Mouse (Mus musculus): ENCODE measurements around the gene Neurod6.

Gene Neurod6

DNA sequence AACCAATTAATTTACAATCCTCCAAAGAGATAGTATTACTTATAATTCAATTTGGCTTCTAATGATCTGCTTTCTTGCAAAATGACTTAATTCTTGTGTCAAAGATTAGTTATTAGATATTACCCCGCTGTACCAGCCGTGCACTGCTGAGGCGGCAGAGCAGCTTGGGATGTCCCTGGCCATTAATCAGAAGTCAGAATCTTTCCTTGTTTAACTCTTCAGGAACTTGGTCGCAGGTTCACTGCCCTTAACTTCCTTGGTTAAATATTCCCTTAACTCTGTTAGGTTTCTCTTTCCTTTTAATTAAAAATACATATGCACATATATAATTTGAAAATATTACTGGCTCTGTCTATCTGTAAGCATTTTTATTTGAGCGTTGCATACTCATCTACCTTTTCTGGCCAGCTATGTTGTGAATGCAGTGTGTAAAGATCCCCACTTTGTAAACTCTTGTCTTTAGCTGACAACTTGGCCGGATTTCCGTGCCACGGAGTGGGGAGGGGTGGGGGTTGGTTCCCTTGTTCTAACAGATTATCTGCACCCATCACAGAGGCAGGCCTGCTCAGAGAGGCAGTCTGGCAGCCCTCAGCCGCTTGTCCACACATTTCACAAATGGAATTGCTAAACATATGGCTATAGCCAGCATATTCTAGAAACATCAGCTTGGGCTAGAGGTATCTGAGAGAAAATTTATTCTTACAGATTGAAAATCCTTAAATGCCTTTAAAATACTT lies 34.1 kb downstream of the Neurod6 start:
- peak; percentile 23 to 26 for DNase-seq (ENCODE audit: low spot score in 2 of 2)

DNA sequence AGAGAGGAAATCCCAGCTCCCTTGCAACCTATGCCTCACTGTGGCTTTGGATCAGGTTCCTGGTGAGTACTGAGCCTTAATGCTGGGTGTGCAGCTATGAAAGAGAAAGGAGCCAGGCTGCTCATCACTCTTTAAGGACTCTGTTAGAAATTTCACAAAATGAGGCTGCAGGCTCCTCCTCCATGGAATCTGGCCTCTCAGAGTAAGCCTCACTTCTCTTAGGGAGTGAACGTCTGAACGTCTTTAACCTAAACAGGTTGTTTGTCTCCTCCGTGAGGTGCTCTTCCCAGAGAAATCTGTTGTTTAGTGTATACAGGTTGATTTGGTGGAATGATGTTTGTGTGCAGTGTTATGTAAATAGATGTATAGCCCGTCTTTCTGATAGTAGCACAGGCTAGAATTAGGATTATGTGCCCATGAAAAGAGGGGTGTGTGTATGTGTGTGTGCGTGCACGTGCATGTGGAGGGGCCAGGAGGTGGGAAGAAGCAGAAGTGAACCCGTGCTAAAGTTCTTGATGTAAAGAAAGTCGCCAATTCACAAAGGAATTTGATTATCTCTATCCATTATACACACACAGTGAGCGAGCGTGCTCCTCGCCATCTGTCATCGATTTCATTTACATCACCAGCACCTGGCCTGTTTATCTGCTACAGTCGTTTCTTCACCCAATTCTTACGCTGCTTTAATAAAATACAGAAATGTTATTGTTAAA lies 34.8 kb downstream of the Neurod6 start:
- no peak for DNase-seq (ENCODE audit: low spot score in 2 of 2)

DNA sequence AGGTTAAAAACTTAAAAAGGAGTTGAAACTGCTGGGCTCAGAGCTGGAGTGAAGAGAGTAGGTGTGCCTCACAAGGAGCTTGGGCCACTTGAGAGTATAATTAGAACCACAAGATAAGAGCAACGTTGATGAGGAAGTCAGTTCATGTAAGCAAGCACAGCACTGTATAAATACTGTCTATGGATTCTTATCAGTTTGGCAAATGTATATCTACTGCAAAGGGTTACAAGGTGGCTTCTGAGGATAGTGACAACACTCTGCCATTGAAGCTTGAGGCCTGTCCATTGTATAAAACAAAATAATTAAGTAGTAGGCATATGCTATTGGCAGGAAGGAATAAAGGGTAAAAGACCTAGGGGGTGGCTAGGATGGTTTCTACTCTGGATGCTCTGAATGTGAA lies 46.4 kb downstream of the Neurod6 start:
- DNase-seq (ENCODE audit: low spot score in 2 of 2), result no peak

All from frontal cortex, postnatal 10 days (tissue).